Mouse (Mus musculus): ENCODE data around the gene Slc12a4. TPM values are rescaled to one million over a fixed set of nuclear protein-coding genes. Genes with fewer than 3 reads are reported as not detected.

Gene Slc12a4
- polyA plus RNA-seq, 1 experiment: 57.1 TPM

- Histone ChIP-seq H3K9me3 (replicated peaks; ENCODE audit: control insufficient read depth, insufficient read depth, low read length, poor library complexity, severe bottlenecking) (no peaks in the 10 kb centered on the region), H3K4me3 (ENCODE audit: low read depth, low read length) (no peak overlapping the region), H3K27ac (ENCODE audit: insufficient read depth, low read length) (no peak overlapping the region), H3K27me3 (ENCODE audit: control insufficient read depth, insufficient read depth, low read length, poor library complexity, severe bottlenecking) (no peaks in the 10 kb centered on the region), H3K4me1 (ENCODE audit: control insufficient read depth, insufficient read depth, low read length) (peaks cover 3% of the 10 kb centered on the region), H3K36me3 (ENCODE audit: control insufficient read depth, insufficient read depth, low read length, poor library complexity, severe bottlenecking) (peaks cover 51% of the 10 kb centered on the region), H3K9ac (ENCODE audit: low read depth, poor library complexity, severe bottlenecking) (no peak overlapping the region)
- no peak for TF ChIP-seq POLR2A (IDR thresholded peaks at IDR 0.05; ENCODE audit: insufficient read depth, low read length)
- TF ChIP-seq EP300 (IDR thresholded peaks at IDR 0.05; ENCODE audit: insufficient read depth, low read depth, low read length): no peak
- TF ChIP-seq CTCF (IDR thresholded peaks at IDR 0.05; ENCODE audit: low read depth, low read length): no peak
These were observed 9.3 kb downstream of the Slc12a4 start for GRCm38 (mm10) chr8:105956556-105956955.

- Histone ChIP-seq H3K27ac (ENCODE audit: insufficient read depth, low read length) (no peak overlapping the region), H3K36me3 (ENCODE audit: control insufficient read depth, insufficient read depth, low read length, poor library complexity, severe bottlenecking) (peaks cover 82% of the 10 kb centered on the region), H3K9me3 (replicated peaks; ENCODE audit: control insufficient read depth, insufficient read depth, low read length, poor library complexity, severe bottlenecking) (no peaks in the 10 kb centered on the region), H3K27me3 (ENCODE audit: control insufficient read depth, insufficient read depth, low read length, poor library complexity, severe bottlenecking) (no peaks in the 10 kb centered on the region), H3K4me3 (ENCODE audit: low read depth, low read length) (no peak overlapping the region), H3K4me1 (ENCODE audit: control insufficient read depth, insufficient read depth, low read length) (no peaks in the 10 kb centered on the region), H3K9ac (ENCODE audit: low read depth, poor library complexity, severe bottlenecking) (no peak overlapping the region)
- TF ChIP-seq EP300 (IDR thresholded peaks at IDR 0.05; ENCODE audit: insufficient read depth, low read depth, low read length): no peak
- no peak for TF ChIP-seq POLR2A (IDR thresholded peaks at IDR 0.05; ENCODE audit: insufficient read depth, low read length)
- no peak for TF ChIP-seq CTCF (IDR thresholded peaks at IDR 0.05; ENCODE audit: low read depth, low read length)
These were observed 14.7 kb downstream of the Slc12a4 start for GRCm38 (mm10) chr8:105951057-105951659.

- TF ChIP-seq CTCF (IDR thresholded peaks at IDR 0.05; ENCODE audit: low read depth, low read length) (no peak), EP300 (IDR thresholded peaks at IDR 0.05; ENCODE audit: insufficient read depth, low read depth, low read length) (no peak), POLR2A (IDR thresholded peaks at IDR 0.05; ENCODE audit: insufficient read depth, low read length) (no peak)
- Histone ChIP-seq H3K4me1 (ENCODE audit: control insufficient read depth, insufficient read depth, low read length) (no peaks in the 10 kb centered on the region), H3K27me3 (ENCODE audit: control insufficient read depth, insufficient read depth, low read length, poor library complexity, severe bottlenecking) (no peaks in the 10 kb centered on the region), H3K4me3 (ENCODE audit: low read depth, low read length) (no peak overlapping the region), H3K36me3 (ENCODE audit: control insufficient read depth, insufficient read depth, low read length, poor library complexity, severe bottlenecking) (peaks cover 94% of the 10 kb centered on the region), H3K9me3 (replicated peaks; ENCODE audit: control insufficient read depth, insufficient read depth, low read length, poor library complexity, severe bottlenecking) (no peaks in the 10 kb centered on the region), H3K9ac (ENCODE audit: low read depth, poor library complexity, severe bottlenecking) (no peak overlapping the region), H3K27ac (ENCODE audit: insufficient read depth, low read length) (no peak overlapping the region)
These were observed 16.5 kb downstream of the Slc12a4 start for GRCm38 (mm10) chr8:105949350-105949749.

GRCm38 (mm10) chr8:105943321-105943739, 22.6 kb downstream of the Slc12a4 start, which contains the start of gene Lcat:
TSS of gene Lcat (minus strand) at chr8:105943382.
- H3K27ac ChIP-seq (ENCODE audit: insufficient read depth, low read length): no peak within 1 kb of the TSS
- no peak for TF ChIP-seq EP300 (IDR thresholded peaks at IDR 0.05; ENCODE audit: insufficient read depth, low read depth, low read length)
- no peak for TF ChIP-seq POLR2A (IDR thresholded peaks at IDR 0.05; ENCODE audit: insufficient read depth, low read length)
- TF ChIP-seq CTCF (IDR thresholded peaks at IDR 0.05; ENCODE audit: low read depth, low read length): no peak
- H3K27me3 ChIP-seq (ENCODE audit: control insufficient read depth, insufficient read depth, low read length, poor library complexity, severe bottlenecking): no peaks in the 10 kb centered on the region
- no peaks in the 10 kb centered on the region for H3K4me1 ChIP-seq (ENCODE audit: control insufficient read depth, insufficient read depth, low read length)
- no peak within 1 kb of the TSS for H3K4me3 ChIP-seq (ENCODE audit: low read depth, low read length)
- no peak within 1 kb of the TSS for H3K9ac ChIP-seq (ENCODE audit: low read depth, poor library complexity, severe bottlenecking)
- peaks cover 49% of the 10 kb centered on the region for H3K36me3 ChIP-seq (ENCODE audit: control insufficient read depth, insufficient read depth, low read length, poor library complexity, severe bottlenecking)
- no peaks in the 10 kb centered on the region for H3K9me3 ChIP-seq (replicated peaks; ENCODE audit: control insufficient read depth, insufficient read depth, low read length, poor library complexity, severe bottlenecking)

- H3K36me3 ChIP-seq (ENCODE audit: control insufficient read depth, insufficient read depth, low read length, poor library complexity, severe bottlenecking): peaks cover 41% of the 10 kb centered on the region
- TF ChIP-seq CTCF (IDR thresholded peaks at IDR 0.05; ENCODE audit: low read depth, low read length): no peak
- no peak for TF ChIP-seq EP300 (IDR thresholded peaks at IDR 0.05; ENCODE audit: insufficient read depth, low read depth, low read length)
- TF ChIP-seq POLR2A (IDR thresholded peaks at IDR 0.05; ENCODE audit: insufficient read depth, low read length): no peak
These were observed 23.4 kb downstream of the Slc12a4 start for GRCm38 (mm10) chr8:105942542-105942941.

GRCm38 (mm10) chr8:105942026-105942425, 23.9 kb downstream of the Slc12a4 start:
- TF ChIP-seq POLR2A (IDR thresholded peaks at IDR 0.05; ENCODE audit: insufficient read depth, low read length) (no peak), EP300 (IDR thresholded peaks at IDR 0.05; ENCODE audit: insufficient read depth, low read depth, low read length) (no peak), CTCF (IDR thresholded peaks at IDR 0.05; ENCODE audit: low read depth, low read length) (no peak)
- H3K4me1 ChIP-seq (ENCODE audit: control insufficient read depth, insufficient read depth, low read length): no peaks in the 10 kb centered on the region
- no peak overlapping the region for H3K27ac ChIP-seq (ENCODE audit: insufficient read depth, low read length)
- H3K4me3 ChIP-seq (ENCODE audit: low read depth, low read length): no peak overlapping the region
- peaks cover 37% of the 10 kb centered on the region for H3K36me3 ChIP-seq (ENCODE audit: control insufficient read depth, insufficient read depth, low read length, poor library complexity, severe bottlenecking)
- H3K9ac ChIP-seq (ENCODE audit: low read depth, poor library complexity, severe bottlenecking): no peak overlapping the region
- H3K9me3 ChIP-seq (replicated peaks; ENCODE audit: control insufficient read depth, insufficient read depth, low read length, poor library complexity, severe bottlenecking): no peaks in the 10 kb centered on the region
- H3K27me3 ChIP-seq (ENCODE audit: control insufficient read depth, insufficient read depth, low read length, poor library complexity, severe bottlenecking): no peaks in the 10 kb centered on the region

More at GRCm38 (mm10) chr8:105942542-105942941, 23.4 kb downstream of the Slc12a4 start:
- Histone ChIP-seq H3K9me3 (replicated peaks; ENCODE audit: control insufficient read depth, insufficient read depth, low read length, poor library complexity, severe bottlenecking) (no peaks in the 10 kb centered on the region), H3K27me3 (ENCODE audit: control insufficient read depth, insufficient read depth, low read length, poor library complexity, severe bottlenecking) (no peaks in the 10 kb centered on the region), H3K4me1 (ENCODE audit: control insufficient read depth, insufficient read depth, low read length) (no peaks in the 10 kb centered on the region), H3K9ac (ENCODE audit: low read depth, poor library complexity, severe bottlenecking) (no peak overlapping the region), H3K27ac (ENCODE audit: insufficient read depth, low read length) (no peak overlapping the region), H3K4me3 (ENCODE audit: low read depth, low read length) (no peak overlapping the region)
